Mouse (Mus musculus): ENCODE data around the gene Dip2c. TPM values are rescaled to one million over a fixed set of nuclear protein-coding genes. Genes with fewer than 3 reads are reported as not detected.

The Dip2c gene
- polyA plus RNA-seq, 1 experiment from 2014 or later = 13.9 TPM

- ATAC-seq (ENCODE audit: low FRiP score, low read depth) = no peak
- H3K4me1 ChIP-seq (replicated peaks) = no peaks in the 10 kb centered on the region
- H3K36me3 ChIP-seq = peaks cover 78% of the 10 kb centered on the region
- no peak overlapping the region for H3K4me3 ChIP-seq
- H3K27ac ChIP-seq (replicated peaks) = no peak overlapping the region
- WGBS = 81% methylated on average over 11 of the region's 11 CpGs
- no peaks in the 10 kb centered on the region for H3K27me3 ChIP-seq
- no peaks in the 10 kb centered on the region for H3K9me3 ChIP-seq
- H3K4me2 ChIP-seq = no peak overlapping the region
- H3K9ac ChIP-seq = no peak overlapping the region
These were observed 410.4 kb downstream of the Dip2c start for GRCm38 (mm10) chr13:9686765-9687164.

- H3K9me3 ChIP-seq = no peaks in the 10 kb centered on the region
- no peak for ATAC-seq (ENCODE audit: low FRiP score, low read depth)
- H3K27me3 ChIP-seq = no peaks in the 10 kb centered on the region
- H3K36me3 ChIP-seq = peaks cover 78% of the 10 kb centered on the region
- H3K4me1 ChIP-seq (replicated peaks) = no peaks in the 10 kb centered on the region
- WGBS = 93% methylated on average over 16 of the region's 16 CpGs
- no peak overlapping the region for H3K4me3 ChIP-seq
- H3K27ac ChIP-seq (replicated peaks) = no peak overlapping the region
- H3K9ac ChIP-seq = no peak overlapping the region
- no peak overlapping the region for H3K4me2 ChIP-seq
These were observed 413.0 kb downstream of the Dip2c start for GRCm38 (mm10) chr13:9689366-9689765.

- no peak overlapping the region for H3K9ac ChIP-seq
- H3K4me1 ChIP-seq (replicated peaks) = no peaks in the 10 kb centered on the region
- ATAC-seq (ENCODE audit: low FRiP score, low read depth) = no peak
- H3K4me3 ChIP-seq = no peak overlapping the region
- H3K4me2 ChIP-seq = no peak overlapping the region
- H3K36me3 ChIP-seq = peaks cover 86% of the 10 kb centered on the region
- H3K27me3 ChIP-seq = no peaks in the 10 kb centered on the region
- H3K27ac ChIP-seq (replicated peaks) = no peak overlapping the region
- no peaks in the 10 kb centered on the region for H3K9me3 ChIP-seq
- 83% methylated on average over 3 of the region's 3 CpGs for WGBS
These were observed 416.5 kb downstream of the Dip2c start for GRCm38 (mm10) chr13:9692876-9693275.

DNA sequence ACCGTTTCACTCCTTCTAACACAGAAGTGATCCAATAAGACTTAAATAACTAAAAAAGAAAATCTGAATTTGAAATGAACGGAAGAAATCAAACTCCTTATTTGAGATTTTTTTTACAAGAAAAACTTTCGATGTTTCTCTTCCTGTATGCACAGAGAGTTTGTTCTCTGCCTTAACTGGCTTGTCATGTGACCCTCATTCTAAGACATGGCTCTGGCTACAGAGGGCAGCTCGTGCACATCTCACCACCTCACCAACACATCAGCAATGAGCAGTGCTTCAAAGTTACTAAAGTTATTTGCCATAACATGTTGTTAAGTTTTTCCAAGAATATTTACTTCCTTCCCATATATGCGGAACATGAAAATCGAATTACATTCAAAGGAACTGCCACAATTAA is 418.3 kb downstream of the Dip2c start:
- H3K27me3 ChIP-seq = no peaks in the 10 kb centered on the region
- no peak overlapping the region for H3K27ac ChIP-seq (replicated peaks)
- H3K4me1 ChIP-seq (replicated peaks) = no peaks in the 10 kb centered on the region
- H3K4me2 ChIP-seq = no peak overlapping the region
- ATAC-seq (ENCODE audit: low FRiP score, low read depth) = no peak
- WGBS = 97% methylated on average over 6 of the region's 6 CpGs
- no peak overlapping the region for H3K9ac ChIP-seq
- H3K4me3 ChIP-seq = no peak overlapping the region
- peaks cover 72% of the 10 kb centered on the region for H3K36me3 ChIP-seq
- H3K9me3 ChIP-seq = no peaks in the 10 kb centered on the region

- no peak overlapping the region for H3K9ac ChIP-seq
- H3K27ac ChIP-seq (replicated peaks) = no peak overlapping the region
- WGBS = 95% methylated on average over 4 of the region's 4 CpGs
- no peak overlapping the region for H3K4me3 ChIP-seq
- no peaks in the 10 kb centered on the region for H3K4me1 ChIP-seq (replicated peaks)
- no peak overlapping the region for H3K4me2 ChIP-seq
- no peaks in the 10 kb centered on the region for H3K27me3 ChIP-seq
- H3K9me3 ChIP-seq = no peaks in the 10 kb centered on the region
- peaks cover 66% of the 10 kb centered on the region for H3K36me3 ChIP-seq
- no peak for ATAC-seq (ENCODE audit: low FRiP score, low read depth)
These were observed 419.1 kb downstream of the Dip2c start for GRCm38 (mm10) chr13:9695403-9695802.

- Histone ChIP-seq H3K27me3 (no peaks in the 10 kb centered on the region), H3K27ac (replicated peaks) (no peak overlapping the region), H3K4me2 (no peak overlapping the region), H3K4me3 (no peak overlapping the region), H3K4me1 (replicated peaks) (no peaks in the 10 kb centered on the region), H3K9me3 (no peaks in the 10 kb centered on the region), H3K9ac (no peak overlapping the region), H3K36me3 (peaks cover 62% of the 10 kb centered on the region)
- ATAC-seq (ENCODE audit: low FRiP score, low read depth) = no peak
These were observed 419.5 kb downstream of the Dip2c start for GRCm38 (mm10) chr13:9695809-9696208.

GRCm38 (mm10) chr13:9697340-9697739 is 421.0 kb downstream of the Dip2c start:
- Histone ChIP-seq H3K9me3 (no peaks in the 10 kb centered on the region), H3K36me3 (peaks cover 49% of the 10 kb centered on the region), H3K4me1 (replicated peaks) (no peaks in the 10 kb centered on the region), H3K4me3 (no peak overlapping the region), H3K9ac (no peak overlapping the region), H3K27ac (replicated peaks) (no peak overlapping the region), H3K27me3 (no peaks in the 10 kb centered on the region), H3K4me2 (no peak overlapping the region)
- WGBS = 98% methylated on average over 4 of the region's 4 CpGs
- ATAC-seq (ENCODE audit: low FRiP score, low read depth) = no peak

GRCm38 (mm10) chr13:9702615-9703235 is 426.4 kb downstream of the Dip2c start:
- no peak for ATAC-seq (ENCODE audit: low FRiP score, low read depth)
- H3K27ac ChIP-seq (replicated peaks) = no peak overlapping the region
- no peaks in the 10 kb centered on the region for H3K4me1 ChIP-seq (replicated peaks)
- H3K9me3 ChIP-seq = no peaks in the 10 kb centered on the region
- H3K36me3 ChIP-seq = peaks cover 4% of the 10 kb centered on the region; the same call in 1 of the 2 replicates
- WGBS = 80% methylated on average over 12 of the region's 12 CpGs
- no peaks in the 10 kb centered on the region for H3K27me3 ChIP-seq
- no peak overlapping the region for H3K4me2 ChIP-seq
- no peak overlapping the region for H3K9ac ChIP-seq
- H3K4me3 ChIP-seq = no peak overlapping the region

GRCm38 (mm10) chr13:9706720-9707119 is 430.4 kb downstream of the Dip2c start:
- Histone ChIP-seq H3K9ac (no peak overlapping the region), H3K4me3 (no peak overlapping the region), H3K4me2 (no peak overlapping the region), H3K4me1 (replicated peaks) (no peaks in the 10 kb centered on the region), H3K36me3 (no peaks in the 10 kb centered on the region), H3K27ac (replicated peaks) (no peak overlapping the region), H3K9me3 (no peaks in the 10 kb centered on the region), H3K27me3 (no peaks in the 10 kb centered on the region)
- no peak for ATAC-seq (ENCODE audit: low FRiP score, low read depth)
- WGBS = 91% methylated on average over 8 of the region's 8 CpGs

DNA sequence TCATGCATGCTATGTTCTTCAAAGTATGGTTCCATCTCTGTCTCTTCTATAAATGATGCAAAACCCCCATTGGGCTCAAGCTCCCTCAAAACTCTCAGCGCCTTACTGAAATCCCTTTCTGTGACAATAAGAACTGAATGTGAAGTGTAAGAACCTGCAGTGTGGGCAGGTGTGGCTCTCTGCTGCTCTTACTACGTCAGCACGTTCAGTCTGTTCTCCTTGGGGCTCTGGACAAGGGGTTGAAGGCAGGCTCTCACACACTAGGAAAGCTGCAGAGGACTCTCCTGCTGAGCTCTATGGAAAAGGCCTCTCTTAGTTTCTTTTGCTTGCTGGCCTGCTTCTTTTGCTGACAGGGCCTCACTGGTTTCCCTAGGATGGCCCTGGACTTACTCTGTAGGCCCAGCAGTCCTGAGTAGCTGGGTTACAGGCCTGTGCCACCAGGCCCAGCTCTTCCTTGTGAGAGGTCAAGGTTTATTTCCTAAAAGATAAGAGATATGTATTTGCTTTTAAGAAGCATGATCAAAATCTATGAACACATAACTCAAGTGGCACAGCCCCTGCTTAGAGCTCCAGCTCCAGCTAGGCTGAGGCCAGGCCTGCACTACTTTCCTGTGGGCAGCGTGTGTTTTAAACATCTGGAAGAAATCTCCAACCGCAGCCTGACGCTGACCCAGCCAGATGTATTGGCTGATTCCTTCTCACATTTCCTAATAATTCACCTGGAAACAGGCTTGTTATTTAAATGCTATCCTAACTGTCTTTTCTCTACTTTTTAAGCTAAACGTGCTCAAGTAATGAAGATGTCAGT is 432.3 kb downstream of the Dip2c start:
- no peaks in the 10 kb centered on the region for H3K27me3 ChIP-seq
- no peak for ATAC-seq (ENCODE audit: low FRiP score, low read depth)
- H3K9me3 ChIP-seq = no peaks in the 10 kb centered on the region
- no peak overlapping the region for H3K4me3 ChIP-seq
- 91% methylated on average over 7 of the region's 7 CpGs for whole genome bisulfite sequencing
- no peak overlapping the region for H3K4me2 ChIP-seq
- no peak overlapping the region for H3K9ac ChIP-seq
- H3K27ac ChIP-seq (replicated peaks) = no peak overlapping the region
- H3K36me3 ChIP-seq = no peaks in the 10 kb centered on the region
- no peaks in the 10 kb centered on the region for H3K4me1 ChIP-seq (replicated peaks)

DNA sequence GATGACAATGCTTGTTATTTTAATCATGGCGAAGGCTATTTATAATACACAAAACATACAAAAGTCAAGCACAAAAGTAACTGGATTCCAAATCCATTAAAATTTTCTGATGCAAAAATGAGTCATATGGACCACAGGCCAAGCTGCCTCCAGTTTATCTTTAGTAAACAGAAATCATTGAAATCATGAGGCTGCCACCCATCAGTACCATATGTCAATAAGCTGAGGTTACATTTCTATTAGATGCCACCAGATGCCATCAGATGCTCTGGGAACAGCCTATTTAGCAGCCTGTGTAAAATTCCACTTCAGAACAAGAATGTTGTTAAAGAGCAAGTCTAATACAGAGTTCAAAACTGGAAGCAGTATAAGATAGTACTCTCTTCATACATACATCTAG is 436.1 kb downstream of the Dip2c start:
- no peaks in the 10 kb centered on the region for H3K9me3 ChIP-seq
- no peaks in the 10 kb centered on the region for H3K27me3 ChIP-seq
- H3K36me3 ChIP-seq = 0 out of 2 replicates have a peak, but pooled peaks cover 7% of the 10 kb centered on the region
- no peak overlapping the region for H3K27ac ChIP-seq (replicated peaks)
- no peak overlapping the region for H3K4me3 ChIP-seq
- WGBS = 97% methylated on average over 1 of the region's 1 CpGs
- H3K9ac ChIP-seq = no peak overlapping the region
- no peak for ATAC-seq (ENCODE audit: low FRiP score, low read depth)
- H3K4me1 ChIP-seq (replicated peaks) = no peaks in the 10 kb centered on the region
- H3K4me2 ChIP-seq = no peak overlapping the region

- no peaks in the 10 kb centered on the region for H3K4me1 ChIP-seq (replicated peaks)
- H3K27me3 ChIP-seq = no peaks in the 10 kb centered on the region
- ATAC-seq (ENCODE audit: low FRiP score, low read depth) = no peak
- no peak overlapping the region for H3K4me2 ChIP-seq
- no peak overlapping the region for H3K4me3 ChIP-seq
- 0 out of 2 replicates have a peak, but pooled peaks cover 7% of the 10 kb centered on the region for H3K36me3 ChIP-seq
- H3K9ac ChIP-seq = no peak overlapping the region
- H3K27ac ChIP-seq (replicated peaks) = no peak overlapping the region
- WGBS = 89% methylated on average over 3 of the region's 3 CpGs
- H3K9me3 ChIP-seq = no peaks in the 10 kb centered on the region
These were observed 436.6 kb downstream of the Dip2c start for GRCm38 (mm10) chr13:9712971-9713370.
